Mouse (Mus musculus) neural tube, embryonic 15.5 days (tissue): ENCODE measurements around the gene Lsr. TPM values are rescaled to one million over a fixed set of nuclear protein-coding genes. Genes with fewer than 3 reads are reported as not detected.

Experiments used
- ATAC-seq: fragments of 200-750 bp; cut with Nextera tagmentation; 2 replicates; pipeline ENCODE4 v1.8.0; 2017; ENCODE audit warnings: mild to moderate bottlenecking, moderate TSS enrichment, moderate library complexity; ENCODE audit not compliant: low FRiP score
- H3K27ac ChIP-seq: fragments of 300-500 bp; sonication (generic); replicated peaks from 2 replicates; pipeline ENCODE4 v1.5.1; 2015; ENCODE audit warnings: mild to moderate bottlenecking, inconsistent platforms
- H3K27me3 ChIP-seq: fragments of 300-500 bp; sonication (generic); replicated peaks from 2 replicates; pipeline ENCODE4 v1.6.1; 2015; ENCODE audit warnings: inconsistent platforms
- H3K36me3 ChIP-seq: fragments of 300-500 bp; sonication (generic); 2 replicates; pipeline ENCODE4 v1.6.1; 2015; ENCODE audit warnings: inconsistent platforms
- H3K4me1 ChIP-seq: fragments of 300-500 bp; sonication (generic); 2 replicates; pipeline ENCODE4 v1.6.1; 2015; ENCODE audit warnings: inconsistent platforms
- H3K4me2 ChIP-seq: fragments of 300-500 bp; sonication (generic); 2 replicates; pipeline ENCODE4 v1.6.1; 2015; ENCODE audit warnings: inconsistent platforms, mild to moderate bottlenecking, moderate library complexity
- H3K4me3 ChIP-seq: fragments of 300-500 bp; sonication (generic); replicated peaks from 2 replicates; pipeline ENCODE4 v1.5.1; 2015; ENCODE audit warnings: mild to moderate bottlenecking, inconsistent platforms
- H3K9ac ChIP-seq: fragments of 300-500 bp; sonication (generic); replicated peaks from 2 replicates; pipeline ENCODE4 v1.6.1; 2015; ENCODE audit warnings: mild to moderate bottlenecking, inconsistent platforms
- H3K9me3 ChIP-seq: fragments of 300-500 bp; sonication (generic); replicated peaks from 2 replicates; pipeline ENCODE4 v1.6.1; 2016; ENCODE audit warnings: inconsistent platforms
- WGBS: fragments of 180-500 bp; shearing (Covaris S2); methylation state at CpG from one replicate; pipeline ENCODE4 v1.1.7; 2015; ENCODE audit warnings: mixed read lengths; 5-methylcytosine and 5-hydroxymethylcytosine counted together
- polyA plus RNA-seq: library from polyadenylated mRNA; unstranded; fragments of >200 nt; fragmentation: Nextera tagmentation; extraction: Ambion mirVana; gene quantifications from 2 replicates; pipeline ENCODE4 v1.2.1, GENCODE M21; 2015

Lsr gene
- polyA plus RNA-seq, 1 experiment from 2014 or later, result 19.2 TPM

DNA sequence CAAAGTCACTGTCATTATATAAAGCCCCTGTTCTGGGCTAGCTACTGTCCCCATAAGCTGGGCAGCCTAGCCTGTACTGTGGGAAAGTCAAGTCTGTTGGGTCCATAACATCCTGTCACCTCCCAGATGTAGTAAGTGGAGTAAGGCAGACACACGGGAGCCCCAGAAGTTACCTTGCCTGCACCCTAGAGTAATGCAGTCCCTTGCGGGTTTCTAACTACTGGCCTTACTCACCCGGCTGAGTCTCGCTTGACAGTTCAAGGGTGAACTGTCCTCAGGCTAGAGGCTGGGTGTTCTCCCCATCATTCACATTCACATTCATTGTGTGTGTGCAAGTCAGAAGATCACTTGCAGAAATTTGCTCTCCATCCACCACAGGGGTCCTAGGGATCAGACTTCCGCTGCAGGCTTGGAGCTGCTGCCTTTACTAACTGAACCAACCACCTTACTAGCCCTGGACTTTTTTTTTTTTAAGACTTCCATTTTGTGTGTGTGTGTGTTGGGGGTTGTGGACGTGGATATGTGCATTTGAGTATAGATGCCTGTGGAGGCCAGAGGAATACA, 13.4 kb downstream of the Lsr start:
- Histone ChIP-seq H3K9ac (no peak overlapping the region), H3K27ac (no peak overlapping the region), H3K27me3 (no peaks in the 10 kb centered on the region), H3K36me3 (peaks cover 3% of the 10 kb centered on the region; the same call in 1 of the 2 replicates), H3K4me1 (peaks cover 28% of the 10 kb centered on the region), H3K4me2 (no peak overlapping the region), H3K4me3 (no peak overlapping the region), H3K9me3 (no peaks in the 10 kb centered on the region)
- WGBS, result 87% methylated on average over 6 of the region's 6 CpGs
- no peak for ATAC-seq

DNA sequence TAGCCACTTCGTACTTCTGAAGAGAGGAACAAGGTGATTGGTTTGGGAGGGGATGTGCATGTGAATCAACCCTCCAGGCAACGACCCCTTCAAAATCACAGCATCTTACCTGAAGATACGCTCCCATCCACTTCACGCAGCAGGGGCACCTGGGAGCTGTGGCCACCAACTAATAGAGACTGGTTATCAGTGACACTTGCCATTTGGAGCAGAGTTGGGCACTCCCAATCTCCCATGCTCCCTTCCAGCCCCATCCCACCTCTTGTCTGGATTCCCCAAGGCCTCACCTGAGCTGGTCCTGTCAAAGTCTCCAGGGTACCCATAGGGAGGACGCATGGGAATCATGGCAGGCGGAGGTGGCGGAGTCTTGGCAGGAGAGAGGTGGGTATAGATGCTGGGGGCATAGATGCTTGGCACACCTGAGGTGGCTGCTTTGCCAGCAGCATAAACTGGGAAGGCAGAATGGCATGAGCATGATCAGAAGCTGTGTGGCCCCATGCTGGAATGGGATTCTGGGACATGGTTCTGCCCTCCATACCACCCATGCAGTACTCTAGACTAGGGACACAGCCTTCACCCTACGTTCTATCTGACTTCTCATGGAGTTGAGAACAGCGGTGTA, 14.3 kb downstream of the Lsr start:
- Histone ChIP-seq H3K4me2 (no peak overlapping the region), H3K27me3 (no peaks in the 10 kb centered on the region), H3K27ac (no peak overlapping the region)

DNA sequence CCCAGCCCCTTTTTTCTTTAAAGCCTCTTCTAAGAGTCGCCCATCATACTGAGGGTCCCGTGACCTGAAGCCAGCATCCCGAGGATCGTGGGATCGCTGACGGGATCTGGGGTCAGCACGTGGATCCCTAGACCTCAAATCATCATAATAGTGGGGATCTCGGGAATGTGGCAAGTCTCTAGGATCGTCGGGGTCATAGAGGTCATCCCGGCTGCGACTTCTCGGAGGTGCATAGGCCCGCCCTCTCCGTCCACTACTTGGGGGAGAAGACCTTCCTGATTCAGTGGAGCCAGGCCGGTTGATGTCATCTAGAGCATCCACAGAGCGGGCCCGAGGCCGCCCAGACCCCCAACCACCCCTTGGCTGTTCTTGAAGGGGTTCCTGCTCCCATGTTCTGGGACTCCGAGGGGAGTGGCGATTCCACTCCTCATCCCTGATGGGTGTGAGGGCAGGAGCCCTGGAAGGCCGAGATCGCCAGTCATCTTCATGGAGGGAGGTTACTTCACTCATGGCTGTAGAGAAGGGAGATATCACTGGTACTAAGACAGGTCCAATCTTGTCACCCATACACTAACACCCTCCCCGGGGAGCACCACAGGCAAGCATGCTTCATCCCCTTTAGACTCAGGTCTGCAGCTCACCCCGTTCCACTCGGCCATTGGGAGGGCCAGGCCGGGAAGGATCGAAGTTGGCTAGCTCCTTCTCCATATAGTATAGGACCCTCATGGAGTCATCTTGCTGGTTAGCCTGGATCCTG, 15.0 kb downstream of the Lsr start:
- Histone ChIP-seq H3K4me2 (peak overlapping the region; percentile 94), H3K9ac (peak overlapping the region; percentile 93), H3K4me1 (peaks cover 36% of the 10 kb centered on the region), H3K27me3 (no peaks in the 10 kb centered on the region), H3K27ac (peak overlapping the region; percentile 99), H3K4me3 (peak overlapping the region; percentile 64), H3K36me3 (peaks cover 18% of the 10 kb centered on the region), H3K9me3 (no peaks in the 10 kb centered on the region)
- ATAC-seq, result no peak
- 65% methylated on average over 28 of the region's 28 CpGs for WGBS

More for the DNA sequence above, 14.3 kb downstream of the Lsr start:
- ATAC-seq, result no peak
- no peak overlapping the region for H3K4me3 ChIP-seq
- peaks cover 11% of the 10 kb centered on the region for H3K36me3 ChIP-seq
- 0 out of 2 replicates have a peak overlapping the region, but pooled peaks have one; percentile 15 for H3K9ac ChIP-seq
- peaks cover 36% of the 10 kb centered on the region for H3K4me1 ChIP-seq
- no peaks in the 10 kb centered on the region for H3K9me3 ChIP-seq
- WGBS, result 99% methylated on average over 9 of the region's 9 CpGs

DNA sequence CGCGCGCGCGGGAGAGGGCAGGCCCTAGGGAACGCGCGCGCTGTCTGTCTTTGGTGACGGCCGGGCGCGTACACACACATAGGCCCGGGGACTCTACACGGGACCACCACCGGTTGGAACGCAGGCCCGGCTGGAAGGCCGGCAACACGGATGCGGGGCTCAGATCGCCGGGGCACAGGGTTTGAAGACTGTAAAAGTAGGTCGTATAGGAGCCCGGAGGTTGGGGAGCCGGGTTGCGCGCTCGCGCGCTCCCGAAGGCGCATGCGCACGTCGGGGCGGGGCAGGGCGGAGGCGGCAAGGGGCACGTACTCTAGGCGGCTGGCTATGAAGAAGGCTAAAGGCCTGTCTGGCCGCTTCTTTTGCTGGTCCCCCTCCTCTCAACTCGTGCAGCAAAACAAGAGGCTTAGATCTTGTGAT, 15.9 kb downstream of the Lsr start:
- H3K36me3 ChIP-seq, result peaks cover 27% of the 10 kb centered on the region
- peak overlapping the region; percentile 64 for H3K4me3 ChIP-seq
- H3K9me3 ChIP-seq, result no peaks in the 10 kb centered on the region
- H3K27ac ChIP-seq, result peak overlapping the region; percentile 99
- H3K4me2 ChIP-seq, result peak overlapping the region; percentile 94
- WGBS, result under 1% methylated on average over 43 of the region's 43 CpGs
- H3K27me3 ChIP-seq, result no peaks in the 10 kb centered on the region
- H3K9ac ChIP-seq, result peak overlapping the region; percentile 93
- ATAC-seq, result peak; percentile 53
- H3K4me1 ChIP-seq, result peaks cover 43% of the 10 kb centered on the region

DNA sequence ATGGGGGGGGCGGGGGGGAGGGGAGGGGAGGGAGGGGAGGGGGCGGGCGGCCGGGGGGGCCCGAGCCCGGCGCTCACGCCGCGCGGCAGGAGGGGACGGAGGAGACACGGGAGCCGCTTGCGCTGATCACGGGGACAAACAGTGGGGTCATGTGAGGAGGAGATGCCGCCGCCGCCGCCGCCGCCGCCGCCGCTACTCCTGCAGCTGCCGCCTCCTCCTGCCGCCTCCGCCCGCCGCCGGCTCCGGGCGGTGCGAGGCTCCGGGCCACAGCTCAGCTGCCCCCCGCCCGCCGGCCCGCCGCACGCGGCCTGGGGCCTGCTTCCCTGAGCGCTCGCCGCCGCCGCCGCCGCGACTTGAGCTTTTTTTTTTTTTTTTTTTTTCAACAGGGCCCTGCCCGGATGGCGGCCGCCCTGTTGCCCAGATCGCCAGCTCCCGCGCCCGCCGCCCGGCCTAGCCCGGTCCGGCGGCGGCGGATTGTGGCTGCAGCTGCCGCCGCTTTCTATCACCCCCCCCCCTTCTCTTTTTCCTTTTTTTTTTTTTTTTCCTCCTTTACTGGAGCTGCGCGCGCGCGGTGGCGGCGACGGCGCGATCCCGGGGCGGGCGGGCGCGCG, 16.4 kb downstream of the Lsr start, which contains the start of gene Usf2:
Gene Usf2 (minus strand): TSS at position 48 of the 611 bp plus-strand sequence.
- peak; percentile 79 for ATAC-seq
- Histone ChIP-seq H3K4me2 (peak within 1 kb of the TSS; percentile 94), H3K36me3 (peaks cover 32% of the 10 kb centered on the region), H3K9ac (peak within 1 kb of the TSS; percentile 93), H3K4me1 (peaks cover 47% of the 10 kb centered on the region), H3K4me3 (peak within 1 kb of the TSS; percentile 64), H3K27me3 (no peaks in the 10 kb centered on the region), H3K9me3 (no peaks in the 10 kb centered on the region), H3K27ac (peak within 1 kb of the TSS; percentile 99)
- 0% methylated on average over 40 of the region's 82 CpGs for WGBS

DNA sequence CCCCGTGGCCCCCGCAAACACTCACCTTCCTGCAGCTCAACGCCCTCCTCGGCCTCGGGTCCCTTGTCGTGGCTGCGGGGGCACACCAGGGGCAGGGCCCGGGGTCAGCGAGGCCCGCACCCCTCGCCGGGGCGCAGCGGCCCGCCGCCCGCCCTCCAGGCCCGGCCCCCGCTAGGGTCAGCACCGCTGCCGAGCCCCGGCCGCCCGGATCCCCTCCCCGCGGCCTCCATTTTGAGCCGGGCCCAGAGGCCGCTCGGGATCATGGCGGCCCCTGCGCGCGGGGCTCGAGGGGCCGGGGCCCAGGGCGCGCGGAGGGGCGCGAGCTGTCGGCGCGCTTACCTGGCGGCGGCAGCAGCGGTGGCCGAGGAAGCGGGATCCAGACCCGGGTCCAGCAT, 16.9 kb downstream of the Lsr start:
- Histone ChIP-seq H3K4me1 (peaks cover 47% of the 10 kb centered on the region), H3K36me3 (peaks cover 37% of the 10 kb centered on the region), H3K9me3 (no peaks in the 10 kb centered on the region), H3K27me3 (no peaks in the 10 kb centered on the region), H3K9ac (peak overlapping the region; percentile 93), H3K27ac (peak overlapping the region; percentile 99), H3K4me3 (peak overlapping the region; percentile 64), H3K4me2 (peak overlapping the region; percentile 94)
- 0% methylated on average over 20 of the region's 49 CpGs for WGBS
- peak; percentile 51 for ATAC-seq

DNA sequence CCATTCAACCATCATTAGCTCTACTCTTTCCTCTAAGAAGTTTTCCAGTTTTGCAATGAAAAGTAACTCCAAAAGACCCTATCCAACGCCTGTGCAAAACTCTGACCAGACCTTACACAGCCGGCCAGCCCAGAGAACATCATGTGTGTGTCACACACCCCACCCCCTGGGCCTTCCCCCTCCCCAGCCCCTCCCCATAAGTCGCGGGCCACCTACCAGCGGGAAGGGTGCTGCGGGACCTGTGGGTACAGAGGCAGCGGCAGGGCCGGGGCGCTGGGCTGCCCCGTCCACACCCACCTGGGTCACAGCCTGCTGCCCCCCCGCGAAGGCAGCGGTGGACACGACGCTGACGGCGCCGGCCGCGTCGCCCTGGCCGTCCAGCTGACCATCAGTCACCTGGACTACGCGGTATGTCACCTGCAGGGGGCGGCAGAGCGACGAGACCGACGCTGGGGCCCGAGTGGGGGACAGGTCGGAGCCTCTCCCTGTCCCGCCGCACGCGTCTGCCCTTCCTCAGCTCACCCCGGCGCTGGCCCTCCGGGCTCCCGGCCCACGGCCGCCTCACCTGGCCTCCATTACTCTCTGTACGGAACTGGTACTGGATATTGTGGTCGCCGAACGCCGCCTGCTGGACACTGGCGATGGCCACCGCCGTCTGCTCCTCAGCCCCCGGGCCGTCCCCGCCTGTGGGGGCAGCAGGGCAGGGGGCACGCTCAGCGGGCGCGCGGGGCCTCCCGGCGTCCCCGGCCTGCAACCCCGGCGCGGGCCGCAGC, 17.5 kb downstream of the Lsr start:
- H3K9ac ChIP-seq, result peak overlapping the region; percentile 93
- no peaks in the 10 kb centered on the region for H3K9me3 ChIP-seq
- ATAC-seq, result peak; percentile 77
- H3K4me3 ChIP-seq, result peak overlapping the region; percentile 64
- H3K4me2 ChIP-seq, result peak overlapping the region; percentile 94
- under 1% methylated on average over 59 of the region's 64 CpGs for WGBS
- peak overlapping the region; percentile 99 for H3K27ac ChIP-seq
- H3K36me3 ChIP-seq, result peaks cover 39% of the 10 kb centered on the region
- no peaks in the 10 kb centered on the region for H3K27me3 ChIP-seq
- peaks cover 47% of the 10 kb centered on the region for H3K4me1 ChIP-seq

DNA sequence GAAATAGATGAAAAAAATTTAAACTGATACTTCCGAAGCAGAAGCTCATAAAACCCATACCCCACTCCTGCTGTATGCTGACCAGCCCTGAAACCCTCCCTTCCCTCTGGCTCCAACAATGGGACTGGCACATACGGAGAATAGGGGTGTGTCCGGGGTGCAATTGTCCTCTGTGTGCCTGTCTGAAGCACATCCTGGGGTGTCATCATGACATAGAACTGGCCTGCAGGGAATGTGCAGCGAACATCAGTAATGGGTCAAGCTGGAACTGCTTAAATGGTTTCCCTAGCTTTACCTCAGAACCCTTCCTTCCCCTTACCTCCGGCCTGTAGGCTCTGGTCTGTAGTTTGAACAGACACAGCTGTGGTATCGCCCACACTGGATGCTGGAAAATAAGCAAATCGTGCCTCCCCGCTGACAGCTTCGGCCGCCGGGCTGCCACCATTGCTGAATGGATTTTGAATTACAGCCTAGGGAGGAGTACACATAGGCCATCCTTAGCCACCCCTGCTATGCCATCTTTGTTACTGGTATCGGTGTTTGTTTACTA, 18.2 kb downstream of the Lsr start:
- peaks cover 46% of the 10 kb centered on the region for H3K36me3 ChIP-seq
- peaks cover 43% of the 10 kb centered on the region for H3K4me1 ChIP-seq
- peak overlapping the region; percentile 93 for H3K9ac ChIP-seq
- no peak for ATAC-seq
- no peaks in the 10 kb centered on the region for H3K27me3 ChIP-seq
- peak overlapping the region; percentile 99; the same call in 1 of the 2 replicates for H3K27ac ChIP-seq
- no peaks in the 10 kb centered on the region for H3K9me3 ChIP-seq
- peak overlapping the region; percentile 94 for H3K4me2 ChIP-seq
- H3K4me3 ChIP-seq, result peak overlapping the region; percentile 64
- WGBS, result 64% methylated on average over 12 of the region's 12 CpGs

DNA sequence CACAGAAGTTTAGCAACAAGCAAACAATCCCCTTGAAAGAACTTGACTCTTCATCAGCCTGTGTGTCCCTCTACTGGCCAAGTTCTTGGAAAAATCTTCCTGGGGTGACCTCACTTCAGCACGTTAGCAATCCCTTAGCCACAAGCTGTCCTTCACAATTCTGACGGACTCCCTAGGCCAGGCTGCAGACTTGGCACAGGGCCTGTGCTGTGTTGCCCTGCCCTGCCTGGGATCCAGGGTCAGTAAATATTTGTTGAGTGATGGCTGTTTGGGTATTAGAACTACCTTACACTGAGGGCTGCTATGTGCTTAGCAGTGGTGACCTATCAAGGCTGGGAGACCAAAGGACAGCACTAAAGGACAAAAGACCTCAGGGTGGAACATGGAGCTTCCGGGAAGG, 19.2 kb downstream of the Lsr start:
- WGBS, result 87% methylated on average over 3 of the region's 3 CpGs
- no peak overlapping the region for H3K4me3 ChIP-seq
- H3K4me2 ChIP-seq, result no peak overlapping the region
- H3K36me3 ChIP-seq, result peaks cover 55% of the 10 kb centered on the region
- no peaks in the 10 kb centered on the region for H3K27me3 ChIP-seq
- H3K27ac ChIP-seq, result no peak overlapping the region
- H3K9me3 ChIP-seq, result no peaks in the 10 kb centered on the region
- peaks cover 42% of the 10 kb centered on the region for H3K4me1 ChIP-seq
- H3K9ac ChIP-seq, result no peak overlapping the region
- ATAC-seq, result no peak

DNA sequence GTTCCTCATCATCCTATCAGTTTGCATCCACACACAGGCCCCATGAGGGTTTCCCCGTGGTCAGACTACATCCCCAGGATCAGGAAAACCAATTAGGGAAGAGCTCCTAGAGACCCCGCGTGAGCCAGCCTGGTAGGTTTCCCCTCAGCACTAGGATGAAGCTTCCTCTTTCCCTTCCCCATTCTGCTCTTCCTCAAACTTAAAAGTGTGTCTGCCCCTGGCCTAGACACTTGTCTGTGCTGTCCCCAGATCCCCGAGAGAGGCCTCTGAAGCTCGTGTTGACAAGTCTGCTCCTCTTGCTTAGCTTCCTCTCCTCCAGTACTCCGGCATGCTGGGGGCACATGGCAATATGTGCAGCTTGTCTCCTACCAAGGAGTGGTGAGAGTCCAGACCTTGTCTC, 19.8 kb downstream of the Lsr start:
- H3K4me3 ChIP-seq, result no peak overlapping the region
- peaks cover 57% of the 10 kb centered on the region for H3K36me3 ChIP-seq
- no peak for ATAC-seq
- H3K9me3 ChIP-seq, result no peaks in the 10 kb centered on the region
- 92% methylated on average over 6 of the region's 6 CpGs for WGBS
- no peak overlapping the region for H3K9ac ChIP-seq
- peaks cover 37% of the 10 kb centered on the region for H3K4me1 ChIP-seq
- H3K4me2 ChIP-seq, result no peak overlapping the region
- no peak overlapping the region for H3K27ac ChIP-seq
- H3K27me3 ChIP-seq, result no peaks in the 10 kb centered on the region
